Mouse (Mus musculus) kidney, embryonic 16.5 days (tissue): ENCODE results near the gene Itgb1. TPM values are rescaled to one million over a fixed set of nuclear protein-coding genes. Genes with fewer than 3 reads are reported as not detected.

ENCODE experiments used
- ATAC-seq: fragments of 200-750 bp; cut with Nextera tagmentation; 2 replicates; pipeline ENCODE4 v1.8.0; 2017; ENCODE audit warnings: moderate TSS enrichment; ENCODE audit not compliant: low FRiP score, low TSS enrichment
- H3K27ac ChIP-seq: fragments of 300-500 bp; sonication (generic); 2 replicates; pipeline ENCODE4 v1.5.1; 2014; ENCODE audit warnings: low read length
- H3K27me3 ChIP-seq: fragments of 300-500 bp; sonication (generic); 2 replicates; pipeline ENCODE4 v1.6.1; 2014; ENCODE audit warnings: low read length, control low read depth, mixed read lengths; ENCODE audit not compliant: insufficient read depth
- H3K36me3 ChIP-seq: fragments of 300-500 bp; sonication (generic); 2 replicates; pipeline ENCODE4 v1.6.1; 2014; ENCODE audit warnings: low read length, control low read depth, mixed read lengths; ENCODE audit not compliant: insufficient read depth
- H3K4me1 ChIP-seq: fragments of 300-500 bp; sonication (generic); 2 replicates; pipeline ENCODE4 v1.6.1; 2014; ENCODE audit warnings: low read length, control low read depth, mixed read lengths; ENCODE audit not compliant: insufficient read depth
- H3K4me2 ChIP-seq: fragments of 300-500 bp; sonication (generic); replicated peaks from 2 replicates; pipeline ENCODE4 v1.6.1; 2014; ENCODE audit warnings: low read depth, low read length
- H3K4me3 ChIP-seq: fragments of 300-500 bp; sonication (generic); 2 replicates; pipeline ENCODE4 v1.5.1; 2014; ENCODE audit warnings: mild to moderate bottlenecking, low read length
- H3K9ac ChIP-seq: fragments of 300-500 bp; sonication (generic); replicated peaks from 2 replicates; pipeline ENCODE4 v1.6.1; 2014; ENCODE audit warnings: low read length
- H3K9me3 ChIP-seq: fragments of 300-500 bp; sonication (generic); 2 replicates; pipeline ENCODE4 v1.6.1; 2016; ENCODE audit warnings: low read length, control low read depth
- WGBS: fragments of 180-500 bp; shearing (Covaris S2); extraction: QIAGEN DNeasy Blood & Tissue Kit; methylation state at CpG from one replicate; pipeline ENCODE4 v1.1.7; 2014; 5-methylcytosine and 5-hydroxymethylcytosine counted together
- polyA plus RNA-seq: library from polyadenylated mRNA; unstranded; fragments of >200 nt; fragmentation: Nextera tagmentation; extraction: Ambion mirVana; gene quantifications from 2 replicates; pipeline ENCODE4 v1.2.1, GENCODE M21; 2015

The Itgb1 gene
- polyA plus RNA-seq, 1 experiment from 2014 or later, result 305 TPM

DNA sequence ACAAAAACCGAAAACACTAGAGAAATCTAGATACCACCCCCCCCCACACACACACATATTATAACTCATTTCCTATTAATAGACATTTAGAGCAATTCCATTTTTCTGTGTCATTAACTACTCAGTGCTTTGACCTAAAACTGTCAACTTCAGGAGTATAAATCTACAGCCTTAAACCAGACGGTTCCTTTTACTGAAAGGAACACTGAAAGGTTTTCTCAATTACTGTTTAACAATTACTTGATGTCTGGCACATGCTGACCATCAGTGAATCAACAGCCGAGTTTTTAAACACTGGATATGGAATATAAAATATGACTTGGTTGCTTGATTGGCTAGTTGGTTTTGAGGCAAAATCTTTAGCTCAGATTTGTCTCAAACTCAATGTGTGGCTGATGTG, 23.3 kb upstream of the Itgb1 start:
- ATAC-seq, result no peak
- no peak overlapping the region for H3K4me3 ChIP-seq
- no peaks in the 10 kb centered on the region for H3K36me3 ChIP-seq
- H3K9me3 ChIP-seq, result peaks cover 6% of the 10 kb centered on the region; the same call in 1 of the 2 replicates
- WGBS, result 18% methylated on average over 3 of the region's 3 CpGs
- H3K27ac ChIP-seq, result no peak overlapping the region
- H3K9ac ChIP-seq, result no peak overlapping the region
- no peak overlapping the region for H3K4me2 ChIP-seq
- H3K27me3 ChIP-seq, result no peaks in the 10 kb centered on the region
- H3K4me1 ChIP-seq, result peaks cover 7% of the 10 kb centered on the region

DNA sequence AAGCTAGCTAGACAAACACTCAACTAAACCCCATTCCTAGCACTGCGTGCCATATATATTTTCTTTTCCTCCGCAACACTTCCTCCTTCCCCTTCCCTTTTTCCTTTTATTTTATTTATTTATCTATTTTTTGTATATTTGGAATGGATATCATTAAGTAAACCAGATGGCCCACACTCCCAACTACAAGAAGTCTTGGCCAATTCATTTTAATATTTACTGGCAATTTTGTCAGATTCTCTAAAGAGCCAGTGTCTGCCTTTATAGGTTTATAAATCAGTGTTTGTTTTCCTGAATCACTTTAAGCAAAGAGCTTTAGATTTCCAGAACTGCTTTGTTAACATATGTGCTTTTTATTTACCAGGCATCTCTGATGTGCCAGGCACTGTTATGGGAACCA, 22.8 kb upstream of the Itgb1 start:
- Histone ChIP-seq H3K9ac (no peak overlapping the region), H3K4me3 (no peak overlapping the region), H3K36me3 (no peaks in the 10 kb centered on the region), H3K27ac (peak overlapping the region; percentile 56; the same call in 1 of the 2 replicates), H3K4me1 (peaks cover 7% of the 10 kb centered on the region), H3K9me3 (peaks cover 6% of the 10 kb centered on the region; the same call in 1 of the 2 replicates), H3K27me3 (no peaks in the 10 kb centered on the region), H3K4me2 (no peak overlapping the region)
- ATAC-seq, result no peak
- WGBS, result 53% methylated on average over 2 of the region's 2 CpGs

GRCm38 (mm10) chr8:128663106-128663505, 22.3 kb upstream of the Itgb1 start:
- H3K36me3 ChIP-seq, result no peaks in the 10 kb centered on the region
- peaks cover 7% of the 10 kb centered on the region for H3K4me1 ChIP-seq
- peak; percentile 81 for ATAC-seq
- WGBS, result 33% methylated on average over 2 of the region's 2 CpGs
- H3K27me3 ChIP-seq, result no peaks in the 10 kb centered on the region
- no peak overlapping the region for H3K9ac ChIP-seq
- no peak overlapping the region for H3K4me2 ChIP-seq
- H3K4me3 ChIP-seq, result no peak overlapping the region
- H3K9me3 ChIP-seq, result peaks cover 3% of the 10 kb centered on the region; the same call in 1 of the 2 replicates
- H3K27ac ChIP-seq, result peak overlapping the region; percentile 56; the same call in 1 of the 2 replicates

- ATAC-seq, result no peak
These were observed 18.7 kb upstream of the Itgb1 start for GRCm38 (mm10) chr8:128666576-128667263.

DNA sequence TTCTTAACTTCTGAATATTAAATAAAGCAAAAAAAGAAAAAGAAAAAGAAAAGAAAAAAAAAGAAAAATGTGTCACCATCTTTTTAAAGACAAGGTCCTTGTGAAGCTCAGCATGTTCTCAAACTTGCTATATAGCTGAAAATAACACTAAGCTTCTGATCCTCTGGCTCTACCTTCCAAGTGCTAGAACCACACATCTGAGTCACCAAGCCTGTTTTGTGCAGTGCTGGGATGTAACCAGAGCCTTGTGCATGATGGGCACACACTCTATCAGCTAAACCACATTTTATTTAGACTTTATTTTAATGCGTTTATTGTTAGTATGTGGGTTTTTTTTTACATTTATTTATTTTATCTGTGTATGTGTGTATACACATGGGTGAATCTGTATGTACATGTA, 13.6 kb upstream of the Itgb1 start:
- H3K9ac ChIP-seq, result no peak overlapping the region
- H3K4me2 ChIP-seq, result no peak overlapping the region
- WGBS, result 95% methylated on average over 1 of the region's 1 CpGs
- no peaks in the 10 kb centered on the region for H3K4me1 ChIP-seq
- no peaks in the 10 kb centered on the region for H3K36me3 ChIP-seq
- no peak overlapping the region for H3K27ac ChIP-seq
- H3K27me3 ChIP-seq, result no peaks in the 10 kb centered on the region
- no peak for ATAC-seq
- H3K4me3 ChIP-seq, result no peak overlapping the region
- H3K9me3 ChIP-seq, result no peaks in the 10 kb centered on the region

More at GRCm38 (mm10) chr8:128666576-128667263, 18.7 kb upstream of the Itgb1 start:
- H3K27me3 ChIP-seq, result no peaks in the 10 kb centered on the region
- no peak overlapping the region for H3K9ac ChIP-seq
- H3K4me2 ChIP-seq, result no peak overlapping the region
- no peak overlapping the region for H3K27ac ChIP-seq
- H3K4me1 ChIP-seq, result peaks cover 7% of the 10 kb centered on the region
- no peaks in the 10 kb centered on the region for H3K9me3 ChIP-seq
- no peaks in the 10 kb centered on the region for H3K36me3 ChIP-seq
- WGBS, result 81% methylated on average over 4 of the region's 4 CpGs
- no peak overlapping the region for H3K4me3 ChIP-seq

DNA sequence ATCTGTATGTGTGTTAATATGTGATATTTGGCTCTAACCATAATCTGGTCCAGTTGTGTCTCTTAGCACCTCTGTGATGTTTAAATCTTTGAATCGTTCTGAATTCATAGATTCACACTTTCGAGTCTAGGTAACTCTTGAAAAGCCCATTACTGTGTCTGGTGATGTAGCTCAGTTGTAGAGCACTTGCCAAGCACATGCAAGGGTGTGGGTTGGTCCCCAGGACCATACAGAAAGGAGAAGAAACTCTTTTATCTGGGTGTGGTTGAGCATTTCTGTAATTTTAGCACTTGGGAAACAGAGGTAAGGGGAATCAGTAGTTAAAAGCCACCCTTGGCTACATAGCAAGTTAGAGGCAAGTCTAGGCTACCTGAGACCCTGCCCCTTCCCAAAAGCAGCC, 13.0 kb upstream of the Itgb1 start:
- Histone ChIP-seq H3K4me2 (no peak overlapping the region), H3K4me3 (no peak overlapping the region), H3K27ac (no peak overlapping the region), H3K36me3 (no peaks in the 10 kb centered on the region), H3K9ac (no peak overlapping the region), H3K27me3 (no peaks in the 10 kb centered on the region), H3K9me3 (no peaks in the 10 kb centered on the region), H3K4me1 (no peaks in the 10 kb centered on the region)
- ATAC-seq, result no peak
- WGBS, result 87% methylated on average over 2 of the region's 2 CpGs

DNA sequence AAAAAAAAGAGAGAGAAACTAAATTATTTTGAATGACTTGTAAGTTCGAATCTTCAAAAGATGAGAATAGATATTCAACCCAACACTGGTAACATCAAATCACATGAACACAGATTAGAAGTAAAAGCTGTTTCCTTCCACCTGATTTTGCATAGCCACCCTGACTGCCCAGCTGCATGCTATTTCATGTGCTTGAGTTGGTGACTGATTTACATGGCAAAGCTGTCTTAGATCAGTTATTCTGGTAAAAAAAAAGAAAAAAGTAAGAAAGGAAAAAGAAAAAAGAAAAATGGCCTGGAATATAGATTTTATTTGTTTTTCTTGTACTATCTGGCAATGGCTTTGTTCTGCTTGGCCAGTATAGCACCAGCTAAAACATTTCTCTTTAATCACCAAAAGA, 12.5 kb upstream of the Itgb1 start:
- 90% methylated on average over 1 of the region's 1 CpGs for WGBS
- no peaks in the 10 kb centered on the region for H3K27me3 ChIP-seq
- no peak overlapping the region for H3K4me3 ChIP-seq
- H3K4me2 ChIP-seq, result no peak overlapping the region
- no peak for ATAC-seq
- H3K9me3 ChIP-seq, result no peaks in the 10 kb centered on the region
- H3K4me1 ChIP-seq, result no peaks in the 10 kb centered on the region
- no peak overlapping the region for H3K9ac ChIP-seq
- no peaks in the 10 kb centered on the region for H3K36me3 ChIP-seq
- H3K27ac ChIP-seq, result no peak overlapping the region

DNA sequence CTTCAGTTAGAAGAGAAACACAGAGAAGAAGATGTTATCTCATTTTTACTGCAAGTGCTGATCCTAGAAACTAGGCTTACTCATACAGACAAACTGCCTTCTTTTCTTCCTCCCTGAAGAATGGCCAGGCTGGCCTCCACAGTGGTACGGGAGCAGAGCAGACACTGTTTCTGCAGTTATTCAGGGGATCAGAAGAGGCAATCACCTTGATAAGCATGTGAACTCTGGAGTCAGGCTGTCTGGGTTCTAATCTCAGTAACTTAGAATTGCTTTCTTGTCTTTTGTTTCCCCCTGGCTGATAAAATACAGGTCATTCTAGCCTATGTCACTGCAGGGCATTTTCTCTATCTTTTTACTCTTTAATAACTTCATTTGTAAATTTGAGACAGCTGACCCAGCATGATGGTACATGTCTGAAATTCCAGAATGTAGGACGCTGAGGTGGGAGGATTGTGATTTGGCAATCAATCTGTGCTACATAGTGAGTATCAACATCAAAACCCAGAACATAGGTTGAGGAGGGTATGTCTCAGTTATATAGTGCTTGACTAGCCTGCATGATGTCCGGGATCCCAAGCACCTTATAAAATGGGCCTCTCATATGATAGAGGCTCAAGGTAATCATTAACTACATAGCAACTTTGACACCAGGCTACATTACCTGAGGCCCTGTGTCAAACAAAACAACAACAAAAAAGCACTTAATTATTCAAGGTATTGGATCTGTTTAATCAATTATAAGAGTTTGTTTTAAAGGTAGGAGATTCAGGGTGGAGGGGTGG, 9.4 kb upstream of the Itgb1 start:
- H3K9me3 ChIP-seq, result no peaks in the 10 kb centered on the region
- no peak overlapping the region for H3K4me2 ChIP-seq
- no peak overlapping the region for H3K4me3 ChIP-seq
- no peaks in the 10 kb centered on the region for H3K36me3 ChIP-seq
- no peak for ATAC-seq
- 0 out of 2 replicates have a peak, but pooled peaks cover 2% of the 10 kb centered on the region for H3K4me1 ChIP-seq
- H3K27me3 ChIP-seq, result no peaks in the 10 kb centered on the region
- no peak overlapping the region for H3K27ac ChIP-seq
- H3K9ac ChIP-seq, result no peak overlapping the region
- 85% methylated on average over 3 of the region's 3 CpGs for WGBS

DNA sequence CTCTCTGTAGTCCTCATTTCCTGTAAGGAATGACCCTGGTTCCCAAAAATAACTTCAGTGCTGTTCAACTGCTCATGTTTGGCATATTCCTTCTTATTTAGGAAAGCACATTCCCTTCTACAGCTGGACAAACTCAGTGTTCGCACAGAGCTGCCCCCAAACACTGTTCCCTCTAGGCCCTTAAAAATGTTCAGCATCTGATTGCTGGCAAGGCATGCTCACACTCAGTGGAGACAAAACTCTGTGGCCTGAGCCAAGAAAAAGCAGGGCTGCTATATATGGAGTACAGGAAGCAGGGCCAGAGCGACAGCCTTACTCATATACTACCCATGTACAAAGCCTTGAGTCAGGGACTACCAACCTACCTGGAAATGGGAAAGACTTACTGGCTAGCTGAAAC, 5.5 kb upstream of the Itgb1 start:
- Histone ChIP-seq H3K4me3 (no peak overlapping the region), H3K27me3 (no peaks in the 10 kb centered on the region), H3K36me3 (no peaks in the 10 kb centered on the region), H3K27ac (peak overlapping the region; percentile 81), H3K9me3 (no peaks in the 10 kb centered on the region), H3K9ac (no peak overlapping the region), H3K4me1 (peaks cover 7% of the 10 kb centered on the region), H3K4me2 (no peak overlapping the region)
- peak; percentile 89 for ATAC-seq
- 42% methylated on average over 2 of the region's 2 CpGs for WGBS
